Comparison of ENCODE assay signal across 28 mouse cellular contexts in genomic region chr1:30683889-30684288, GRCm38 (mm10).
"Had no signal": no experiment of that assay in that cellular context is flagged by ENCODE, and none has a peak within 500 bp of the region (broad histone marks: within the 10 kb centered on the region; RNA-seq: fewer than 3 reads in every experiment).

No protein-coding gene starts in this region.

- H3K4me3 ChIP-seq: embryonic facial prominence, embryonic 10.5 days; embryonic facial prominence, embryonic 12.5 days; embryonic facial prominence, embryonic 13.5 days; embryonic facial prominence, embryonic 15.5 days; erythroblast, embryonic 14.5 days; forebrain, embryonic 10.5 days; forebrain, embryonic 12.5 days; forebrain, embryonic 13.5 days; forebrain, embryonic 15.5 days; gastrocnemius, adult 2 months had no signal

- H3K27me3 ChIP-seq: embryonic facial prominence, embryonic 12.5 days; embryonic facial prominence, embryonic 13.5 days; embryonic facial prominence, embryonic 15.5 days; forebrain, embryonic 12.5 days; forebrain, embryonic 13.5 days; forebrain, embryonic 15.5 days had no signal

- H3K4me2 ChIP-seq: embryonic facial prominence, embryonic 12.5 days; embryonic facial prominence, embryonic 13.5 days; embryonic facial prominence, embryonic 15.5 days; forebrain, embryonic 12.5 days; forebrain, embryonic 13.5 days; forebrain, embryonic 15.5 days had no signal

- H3K4me1 ChIP-seq: embryonic facial prominence, embryonic 10.5 days; embryonic facial prominence, embryonic 12.5 days; embryonic facial prominence, embryonic 13.5 days; embryonic facial prominence, embryonic 15.5 days; forebrain, embryonic 10.5 days; forebrain, embryonic 12.5 days; forebrain, embryonic 13.5 days; forebrain, embryonic 15.5 days had no signal

- DNase-seq: cerebellum, adult 2 months; cerebellum, adult 8-10 months; cerebellum, adult 9-10 months; cerebellum, adult 9-11 months; cerebellum, postnatal 10 days; cerebellum, postnatal 14 days; cerebellum, postnatal 25 days; cerebellum, postnatal 36 days; embryo, embryonic 11 days; forebrain, postnatal 0 days; gastrocnemius, adult 2 months; gastrocnemius, postnatal 10 days; gastrocnemius, postnatal 14 days; gastrocnemius, postnatal 25 days; gastrocnemius, postnatal 36 days; heart, adult 11 months; heart, adult 18-20 months had no signal

- H3K27ac ChIP-seq: embryonic facial prominence, embryonic 10.5 days; embryonic facial prominence, embryonic 12.5 days; embryonic facial prominence, embryonic 13.5 days; embryonic facial prominence, embryonic 15.5 days; forebrain, embryonic 10.5 days; forebrain, embryonic 12.5 days; forebrain, embryonic 13.5 days; forebrain, embryonic 15.5 days; gastrocnemius, adult 2 months had no signal

- ATAC-seq: forebrain, embryonic 13.5 days; forebrain, embryonic 14.5 days; forebrain, embryonic 15.5 days; forebrain, embryonic 16.5 days; forebrain, postnatal 0 days had no signal

- H3K9ac ChIP-seq: embryonic facial prominence, embryonic 12.5 days; embryonic facial prominence, embryonic 13.5 days; embryonic facial prominence, embryonic 15.5 days; forebrain, embryonic 12.5 days; forebrain, embryonic 13.5 days; forebrain, embryonic 15.5 days; forebrain, postnatal 0 days had no signal

- H3K36me3 ChIP-seq: embryonic facial prominence, embryonic 10.5 days; embryonic facial prominence, embryonic 12.5 days; embryonic facial prominence, embryonic 13.5 days; embryonic facial prominence, embryonic 15.5 days; forebrain, embryonic 10.5 days; forebrain, embryonic 12.5 days; forebrain, embryonic 15.5 days had no signal

- H3K9me3 ChIP-seq: embryonic facial prominence, embryonic 10.5 days; embryonic facial prominence, embryonic 12.5 days; embryonic facial prominence, embryonic 13.5 days; embryonic facial prominence, embryonic 15.5 days; forebrain, embryonic 10.5 days; forebrain, embryonic 12.5 days; forebrain, embryonic 13.5 days; forebrain, embryonic 15.5 days had no signal
